Mouse (Mus musculus): Measurements from ENCODE around the gene Iqcc.

Iqcc gene

DNA sequence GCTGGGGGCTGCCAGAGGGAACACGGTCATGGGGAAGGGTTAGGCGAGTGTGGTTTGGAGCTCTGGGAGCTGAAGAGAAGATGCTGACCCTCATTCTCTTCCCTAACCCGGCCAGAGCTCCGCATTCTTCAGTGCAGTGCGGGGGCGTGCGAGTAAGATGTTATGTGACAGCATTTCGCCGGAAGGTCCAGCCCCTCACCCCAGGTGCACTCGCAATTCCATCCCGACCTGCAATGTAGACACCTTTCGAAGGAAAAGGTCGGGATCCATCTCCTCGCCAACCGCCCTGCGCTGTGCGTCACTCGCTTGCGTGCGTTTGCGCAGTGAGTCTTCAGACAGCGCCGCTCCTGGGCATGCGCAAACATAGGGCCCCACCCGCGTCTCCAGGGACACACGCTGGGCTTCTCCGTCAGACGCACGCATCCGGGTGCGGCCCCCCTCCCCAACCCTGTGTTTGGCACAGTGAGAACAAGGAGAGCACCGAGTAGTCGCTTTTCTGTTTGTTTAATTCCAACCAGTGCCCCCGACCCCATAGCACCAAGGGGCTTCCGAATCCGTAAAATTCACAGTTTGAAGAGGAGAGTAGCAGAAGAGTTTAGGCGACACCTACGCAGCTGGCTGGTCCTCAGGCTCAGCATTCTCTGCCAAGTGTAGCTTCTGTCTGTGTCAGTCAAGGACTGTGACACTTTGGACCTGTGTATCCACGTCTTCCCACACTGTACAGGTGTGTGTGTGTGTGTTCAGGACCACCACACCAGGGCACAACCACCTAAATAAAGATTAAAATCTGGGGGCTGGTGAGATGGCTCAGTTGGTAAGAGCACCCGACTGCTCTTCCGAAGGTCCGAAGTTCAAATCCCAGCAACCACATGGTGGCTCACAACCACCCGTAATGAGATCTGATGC is at the start of gene Iqcc:
Gene Iqcc (minus strand): TSS at position 314 of the 906 bp plus-strand sequence.
- DNase-seq (ENCODE audit: low read depth) = peak; percentile 84

DNA sequence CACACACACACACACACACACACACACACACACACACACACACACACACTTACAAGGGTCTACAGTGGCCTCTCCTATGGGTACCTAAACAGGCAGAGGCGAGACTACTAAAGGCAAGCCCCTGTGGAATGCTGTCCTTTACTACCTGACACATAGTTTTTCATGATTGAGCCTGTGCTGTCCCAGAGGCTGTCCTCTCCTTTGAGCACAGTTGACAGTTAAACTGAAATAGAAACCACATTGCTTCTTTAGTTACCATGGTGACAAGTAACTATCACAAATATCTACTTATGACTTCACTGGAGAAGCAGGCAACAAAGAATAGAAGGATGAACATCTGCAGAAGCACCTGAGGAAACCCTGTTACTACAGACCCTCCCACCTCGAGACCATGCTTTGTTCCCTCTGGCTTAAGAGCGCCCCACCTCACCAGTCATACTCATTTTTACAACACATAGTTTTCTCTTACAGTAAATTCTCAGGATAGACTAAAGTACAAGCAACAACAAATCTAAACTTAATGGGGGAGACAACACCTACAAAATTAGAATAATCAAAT is 43.4 kb upstream of the Iqcc start:
- DNase-seq (ENCODE audit: low read depth) = no peak

GRCm38 (mm10) chr4:129661584-129661983 is 42.7 kb upstream of the Iqcc start:
- no peak for DNase-seq (ENCODE audit: low read depth)

DNA sequence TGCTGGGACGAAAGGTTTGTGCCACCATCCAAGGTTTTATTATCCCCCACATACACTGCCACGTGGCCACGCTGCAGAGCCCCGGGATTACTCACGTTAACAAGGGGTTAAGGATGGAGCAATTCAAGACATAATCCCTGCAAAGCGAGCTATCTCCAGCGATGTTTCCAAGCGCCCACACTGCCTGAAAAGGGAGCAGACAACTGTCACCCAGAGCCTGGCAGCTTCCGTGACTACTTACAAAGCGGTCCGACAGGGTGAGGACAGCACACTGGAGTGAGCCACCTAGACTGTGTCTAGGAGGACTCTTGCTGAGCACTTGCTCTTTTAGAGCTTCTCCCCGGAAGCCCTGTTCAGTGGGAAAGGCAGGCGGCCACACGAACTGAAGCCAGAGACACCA is 35.9 kb upstream of the Iqcc start:
- no peak for DNase-seq (ENCODE audit: low read depth)

DNA sequence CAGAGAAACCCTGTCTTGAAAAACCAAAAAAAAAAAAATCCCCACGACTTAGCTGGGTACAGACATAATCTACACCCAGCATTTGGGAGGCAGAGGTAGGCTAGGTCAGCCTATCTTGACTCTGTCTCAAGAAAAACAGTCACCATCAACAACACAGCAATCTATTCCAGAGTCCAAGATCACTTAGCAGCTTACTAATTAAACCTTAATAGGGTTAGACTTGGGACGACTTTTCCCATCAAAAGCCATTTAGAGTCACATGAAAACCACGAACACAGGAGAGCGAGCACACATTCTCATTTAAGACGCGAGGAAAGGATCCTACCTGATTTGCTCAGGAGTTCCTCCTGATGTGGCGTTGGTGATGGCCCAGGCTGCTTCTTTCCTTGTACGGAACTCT is 31.5 kb upstream of the Iqcc start:
- no peak for DNase-seq (ENCODE audit: low read depth)

DNA sequence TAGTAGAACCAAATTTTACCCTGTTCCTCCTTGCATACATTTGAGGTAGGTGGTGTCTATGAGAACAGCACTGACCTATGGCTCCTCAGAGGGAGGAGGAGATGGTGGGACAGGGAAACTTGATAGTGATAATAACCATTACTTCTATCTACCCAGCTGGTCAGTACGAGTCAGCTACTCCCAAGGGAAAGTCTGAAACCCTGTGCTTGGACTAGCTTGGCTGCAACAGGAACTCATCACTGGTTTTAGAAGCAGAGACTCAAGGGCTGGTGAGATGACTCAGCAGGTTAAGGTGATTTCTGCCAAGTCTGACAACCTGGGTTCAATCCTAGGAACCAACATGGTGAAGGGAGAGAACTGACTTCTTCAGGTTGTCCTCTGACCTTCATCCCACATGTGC is 29.8 kb upstream of the Iqcc start:
- DNase-seq (ENCODE audit: low read depth) = no peak

DNA sequence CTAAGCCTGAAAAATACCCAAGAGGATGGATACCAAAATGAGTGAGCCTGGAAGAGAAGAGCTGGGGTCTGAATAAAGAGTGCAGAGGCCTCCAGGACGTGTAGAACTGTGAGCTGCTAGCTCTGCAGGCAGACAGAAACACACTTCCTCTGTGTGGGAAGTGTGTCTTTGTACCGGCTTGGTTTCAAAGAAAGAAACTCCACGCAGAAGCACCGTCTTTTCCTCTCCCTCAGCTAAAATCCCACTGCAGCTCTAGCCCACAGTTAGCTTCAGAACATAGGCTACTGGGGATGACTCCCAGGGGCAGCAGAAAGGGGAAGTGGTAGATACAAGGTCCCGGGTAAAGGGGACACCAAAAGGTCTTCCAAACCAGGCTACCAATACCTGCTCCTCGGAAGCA is 26.3 kb upstream of the Iqcc start:
- DNase-seq (ENCODE audit: low read depth) = no peak

DNA sequence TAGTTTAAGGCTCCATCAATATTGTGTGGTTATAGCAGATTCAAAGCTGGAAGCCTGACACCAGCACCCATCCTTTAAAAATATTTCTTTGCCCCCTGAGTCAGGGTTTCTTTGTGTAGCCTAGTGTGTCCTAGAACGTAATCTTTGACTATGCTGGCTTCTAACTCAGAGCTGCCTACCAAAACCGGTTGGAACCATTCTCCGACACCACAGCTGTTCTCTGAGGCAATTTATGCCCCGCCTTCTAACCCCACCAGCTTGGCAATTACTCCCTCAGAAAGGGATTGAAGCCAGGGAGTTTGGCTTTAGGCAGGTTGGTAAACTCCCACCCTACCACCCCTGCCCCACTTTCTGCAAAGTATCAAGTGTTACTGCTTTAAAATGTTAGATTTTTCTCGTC is 22.9 kb upstream of the Iqcc start:
- no peak for DNase-seq (ENCODE audit: low read depth)

DNA sequence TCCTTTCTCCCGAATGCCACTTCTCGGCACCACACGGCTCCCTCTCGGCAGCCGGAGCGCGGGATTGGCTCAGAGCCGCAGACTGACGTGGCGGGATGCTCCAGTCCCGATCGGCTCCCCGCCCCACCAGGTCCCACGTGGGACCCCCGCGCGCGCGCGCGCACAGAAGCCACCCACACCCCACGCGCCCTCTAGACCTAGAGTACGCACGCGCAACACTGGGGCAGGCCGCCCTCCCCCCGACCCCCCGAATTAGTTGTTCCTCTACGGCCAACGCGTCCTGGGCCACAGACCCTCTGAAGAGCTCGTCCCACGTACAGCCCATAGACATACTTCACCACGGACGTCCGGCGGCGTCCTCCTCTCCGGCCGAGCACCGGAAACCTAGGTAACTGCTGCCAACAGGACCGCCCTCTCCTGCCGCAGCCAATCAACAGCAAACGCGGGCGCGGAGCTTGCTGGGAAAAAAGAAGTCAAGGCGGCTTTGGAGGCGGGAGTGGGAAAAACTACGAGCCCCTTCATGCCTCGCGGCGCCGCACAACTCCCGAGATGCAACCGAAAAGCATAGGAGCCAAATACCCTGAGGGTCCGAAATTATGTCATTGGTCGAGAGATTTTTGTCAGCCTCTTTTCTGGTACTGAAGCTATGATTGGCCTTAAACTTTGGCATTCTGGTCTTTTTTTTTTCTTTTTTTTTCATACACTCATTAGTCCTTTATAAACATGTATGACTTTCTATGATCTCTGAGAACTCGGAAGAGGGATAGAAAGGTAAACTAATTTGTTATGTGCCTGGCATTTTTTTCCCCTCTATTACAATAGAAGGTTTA is 22.0 kb upstream of the Iqcc start, which contains the start of gene Txlna:
Gene Txlna (minus strand): TSS at position 428 of the 830 bp plus-strand sequence.
- DNase-seq (ENCODE audit: low read depth) = peak; percentile 96

DNA sequence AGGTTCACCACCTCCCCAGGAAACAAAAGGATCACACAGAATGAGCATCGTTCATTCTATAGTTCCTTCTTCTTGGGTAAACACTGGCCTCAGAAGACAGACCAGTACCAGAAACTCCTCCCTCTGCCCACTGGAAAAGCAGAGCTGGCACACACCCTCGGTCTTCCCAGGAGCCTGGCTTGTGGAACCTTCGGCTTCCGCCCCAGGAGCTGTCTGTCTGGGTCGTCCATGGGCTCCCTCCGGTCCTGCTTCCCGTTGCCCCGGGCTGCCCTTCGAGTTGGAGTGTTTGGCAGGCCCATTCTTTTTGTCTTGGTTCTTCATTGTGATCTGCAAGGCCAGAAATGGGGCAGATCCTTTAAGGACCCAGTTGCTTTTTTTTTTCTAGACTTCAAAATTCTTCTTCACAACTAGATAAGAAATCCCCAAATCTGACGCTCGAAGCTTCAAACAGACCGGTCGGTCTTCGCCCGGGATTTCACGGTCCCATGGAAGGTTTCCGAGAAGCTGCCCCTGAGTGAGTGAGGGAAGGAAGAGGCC is 21.3 kb upstream of the Iqcc start:
- no peak for DNase-seq (ENCODE audit: low read depth)

DNA sequence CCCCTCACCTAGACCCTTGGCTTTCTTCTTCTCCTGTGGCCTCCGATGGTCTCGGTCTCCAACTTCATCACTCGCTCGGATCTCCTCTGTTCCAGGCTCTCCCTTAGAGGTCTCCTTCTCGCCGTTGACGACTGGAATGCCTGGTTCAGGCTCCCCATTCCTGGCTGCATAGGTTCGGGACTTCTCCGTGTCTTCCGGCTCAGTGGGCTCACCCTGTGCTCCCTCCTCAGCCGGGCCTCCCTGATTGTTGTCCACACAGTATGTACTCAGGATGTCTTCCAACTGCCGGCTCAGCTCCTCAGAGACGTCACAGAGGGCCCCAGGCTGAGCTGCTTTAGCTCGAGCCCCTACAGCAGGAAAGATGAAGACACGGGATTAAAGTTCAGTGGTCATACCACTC is 20.3 kb upstream of the Iqcc start:
- DNase-seq (ENCODE audit: low read depth) = no peak

DNA sequence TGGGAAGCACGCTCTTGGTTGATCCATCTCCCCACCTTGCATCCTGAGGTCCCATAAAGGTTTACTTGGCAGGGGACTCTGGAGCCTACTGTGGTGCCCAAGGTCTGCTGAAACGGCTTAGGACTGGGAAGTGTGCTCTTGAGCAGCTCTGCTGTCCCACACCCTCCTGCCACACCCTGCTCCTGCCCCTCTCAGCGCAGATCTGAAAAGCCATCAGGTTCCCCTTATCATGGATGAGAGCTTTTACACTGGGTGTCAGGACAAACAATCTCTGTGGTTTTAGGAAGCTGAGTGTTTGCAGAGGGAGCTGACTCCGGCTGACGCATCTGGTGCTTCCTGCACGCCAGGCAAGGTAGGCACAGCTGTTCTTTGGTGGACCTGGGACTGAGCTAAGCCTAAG is 15.0 kb upstream of the Iqcc start:
- DNase-seq (ENCODE audit: low read depth) = no peak

DNA sequence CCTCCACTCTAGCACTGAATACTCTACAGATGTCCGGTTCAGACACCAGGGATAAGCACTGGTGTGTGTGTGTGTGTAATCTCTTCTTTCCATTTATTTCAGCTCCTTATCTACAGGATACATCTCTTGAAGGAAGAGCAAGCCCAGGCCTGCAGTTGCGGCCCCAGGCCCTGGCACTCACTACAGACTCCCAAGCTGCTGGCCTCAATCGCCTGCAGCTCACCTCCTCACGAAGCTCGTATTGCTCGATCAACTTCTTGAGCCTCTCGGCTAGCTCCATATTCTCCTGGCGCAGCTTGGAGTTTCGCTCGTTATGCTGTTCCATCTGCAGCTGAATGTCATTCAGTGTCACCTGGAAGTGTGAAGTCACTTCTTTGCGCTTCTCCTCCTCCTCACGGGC is 13.0 kb upstream of the Iqcc start:
- DNase-seq (ENCODE audit: low read depth) = no peak

GRCm38 (mm10) chr4:129630944-129631343 is 12.0 kb upstream of the Iqcc start:
- no peak for DNase-seq (ENCODE audit: low read depth)

DNA sequence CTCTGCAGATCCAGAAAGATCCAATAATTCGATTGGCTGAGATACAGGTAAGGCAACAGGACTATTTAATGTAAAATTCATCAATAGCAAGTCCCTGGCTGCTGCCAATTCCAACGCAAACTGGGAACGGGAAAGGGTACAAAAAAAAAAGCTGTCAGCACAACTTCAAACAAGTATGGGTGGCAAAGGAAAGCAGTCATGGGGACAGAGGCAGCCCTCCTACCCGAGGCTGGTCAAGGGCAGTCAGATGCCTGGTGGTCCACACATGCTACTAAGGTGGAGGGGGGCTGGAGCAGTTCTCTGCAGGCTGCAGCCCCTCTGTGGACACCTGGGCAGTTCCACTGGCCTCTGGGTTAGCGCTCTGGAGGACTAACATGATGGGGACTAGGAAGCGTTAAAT is 7.1 kb upstream of the Iqcc start:
- DNase-seq (ENCODE audit: low read depth) = no peak

DNA sequence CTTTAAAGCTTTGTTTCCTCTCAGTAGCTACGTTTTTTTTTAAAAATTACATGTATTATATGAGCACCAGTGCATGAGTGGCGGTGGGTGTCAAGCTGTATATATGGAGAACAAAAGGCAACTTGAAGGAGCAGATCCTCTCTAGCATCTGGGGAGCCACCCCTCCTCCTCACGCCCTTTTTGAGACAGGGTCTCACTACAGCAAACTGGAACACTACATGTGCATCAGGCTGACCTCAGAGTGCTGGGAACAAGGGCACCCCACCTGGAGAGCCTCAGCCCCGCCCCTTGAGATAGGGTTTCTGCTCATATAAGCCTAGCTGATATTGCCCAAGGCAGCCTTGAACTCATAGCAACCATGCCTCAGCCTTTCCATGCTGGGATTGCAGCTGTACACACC is 6.6 kb upstream of the Iqcc start:
- DNase-seq (ENCODE audit: low read depth) = no peak

GRCm38 (mm10) chr4:129625029-129625370 is 6.1 kb upstream of the Iqcc start:
- no peak for DNase-seq (ENCODE audit: low read depth)

DNA sequence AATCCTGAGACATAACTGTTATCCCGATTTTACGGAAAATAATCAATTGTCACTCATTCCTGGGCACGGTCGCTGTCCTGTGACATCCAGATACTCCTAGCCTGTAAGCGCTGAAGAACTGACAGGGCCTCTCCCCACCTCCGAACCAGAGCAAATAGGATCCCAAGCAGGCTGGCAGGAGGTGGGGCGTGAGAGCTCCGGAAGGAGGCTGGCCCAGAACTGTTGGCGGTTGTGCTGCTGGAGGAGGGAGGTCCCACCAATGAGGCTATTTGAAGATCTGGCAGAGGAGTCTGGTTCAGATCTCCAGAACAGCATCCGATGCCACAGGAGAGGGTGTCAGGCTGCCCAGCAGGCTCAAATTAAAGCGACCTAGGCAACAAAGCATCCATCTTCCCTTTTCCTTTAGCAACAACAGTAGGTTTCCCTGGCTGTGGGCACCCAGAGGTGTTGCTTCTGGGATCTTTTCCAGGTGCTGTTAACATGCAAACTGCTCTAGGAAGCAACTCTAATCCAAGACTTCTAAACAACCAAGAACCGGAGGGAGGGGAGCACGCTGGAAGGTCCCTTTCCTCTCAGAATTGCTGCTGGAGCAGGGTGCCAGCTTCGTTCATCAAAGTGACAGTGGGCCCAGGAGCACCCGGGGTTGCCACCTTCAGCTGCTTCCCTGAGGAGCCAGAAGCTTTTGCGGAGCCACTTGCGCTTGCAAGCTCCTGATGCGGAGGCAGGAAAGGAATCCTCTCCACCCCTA is 5.6 kb upstream of the Iqcc start:
- peak; percentile 83 for DNase-seq (ENCODE audit: low read depth)

- DNase-seq (ENCODE audit: low read depth) = no peak
These were observed 4.8 kb upstream of the Iqcc start, which contains the start of gene Ccdc28b for GRCm38 (mm10) chr4:129623681-129624091. Gene Ccdc28b (minus strand): TSS chr4:129623947.

- no peak for DNase-seq (ENCODE audit: low read depth)
These were observed 4.1 kb upstream of the Iqcc start for GRCm38 (mm10) chr4:129622803-129623535.
